Mouse (Mus musculus): ENCODE measurements around the gene Tnfsf15.

Gene Tnfsf15

GRCm38 (mm10) chr4:63742101-63742500 is 2.8 kb downstream of the Tnfsf15 start:
- no peak for DNase-seq (ENCODE audit: low spot score)

- DNase-seq (ENCODE audit: low spot score): no peak
Measured at GRCm38 (mm10) chr4:63740761-63741160, 4.2 kb downstream of the Tnfsf15 start.

- DNase-seq (ENCODE audit: low spot score): no peak
Measured at GRCm38 (mm10) chr4:63740001-63740400, 4.9 kb downstream of the Tnfsf15 start.

GRCm38 (mm10) chr4:63739524-63739923 is 5.4 kb downstream of the Tnfsf15 start:
- DNase-seq (ENCODE audit: low spot score): no peak

GRCm38 (mm10) chr4:63738364-63738997 is 6.4 kb downstream of the Tnfsf15 start:
- DNase-seq (ENCODE audit: low spot score): no peak

GRCm38 (mm10) chr4:63731299-63731698 is 13.6 kb downstream of the Tnfsf15 start:
- DNase-seq (ENCODE audit: low spot score): no peak

- no peak for DNase-seq (ENCODE audit: low spot score)
Measured at GRCm38 (mm10) chr4:63726727-63727126, 18.2 kb downstream of the Tnfsf15 start.

- no peak for DNase-seq (ENCODE audit: low spot score)
Measured at GRCm38 (mm10) chr4:63725981-63726380, 18.9 kb downstream of the Tnfsf15 start.

- no peak for DNase-seq (ENCODE audit: low spot score)
Measured at GRCm38 (mm10) chr4:63717922-63718643, 26.8 kb downstream of the Tnfsf15 start.

- DNase-seq (ENCODE audit: low spot score): no peak
Measured at GRCm38 (mm10) chr4:63711886-63712285, 33.0 kb downstream of the Tnfsf15 start.

GRCm38 (mm10) chr4:63710431-63711220 is 34.3 kb downstream of the Tnfsf15 start:
- DNase-seq (ENCODE audit: low spot score): no peak

- no peak for DNase-seq (ENCODE audit: low spot score)
Measured at GRCm38 (mm10) chr4:63706279-63706971, 38.5 kb downstream of the Tnfsf15 start.

GRCm38 (mm10) chr4:63704232-63704631 is 40.7 kb downstream of the Tnfsf15 start:
- DNase-seq (ENCODE audit: low spot score): no peak

GRCm38 (mm10) chr4:63703686-63704085 is 41.2 kb downstream of the Tnfsf15 start:
- no peak for DNase-seq (ENCODE audit: low spot score)

GRCm38 (mm10) chr4:63702006-63702704 is 42.8 kb downstream of the Tnfsf15 start:
- DNase-seq (ENCODE audit: low spot score): no peak

- no peak for DNase-seq (ENCODE audit: low spot score)
Measured at GRCm38 (mm10) chr4:63699749-63700148, 45.2 kb downstream of the Tnfsf15 start.

GRCm38 (mm10) chr4:63696921-63697320 is 48.0 kb downstream of the Tnfsf15 start:
- DNase-seq (ENCODE audit: low spot score): no peak

GRCm38 (mm10) chr4:63692351-63692750 is 52.6 kb downstream of the Tnfsf15 start:
- DNase-seq (ENCODE audit: low spot score): no peak

GRCm38 (mm10) chr4:63687429-63687828 is 57.5 kb downstream of the Tnfsf15 start:
- no peak for DNase-seq (ENCODE audit: low spot score)

- DNase-seq (ENCODE audit: low spot score): peak; percentile 21
Measured at GRCm38 (mm10) chr4:63686157-63686556, 58.8 kb downstream of the Tnfsf15 start.

GRCm38 (mm10) chr4:63685253-63685525 is 59.7 kb downstream of the Tnfsf15 start:
- DNase-seq (ENCODE audit: low spot score): no peak

Data from layer of hippocampus, adult 9-10 months (tissue).